Mouse (Mus musculus): ENCODE results near the gene Kcnq5.
"Not testable (repeated sequence)": the region's sequence is repeated elsewhere in the genome, so short reads cannot be mapped to it uniquely, and the experiment has no call there.

The Kcnq5 gene

DNA sequence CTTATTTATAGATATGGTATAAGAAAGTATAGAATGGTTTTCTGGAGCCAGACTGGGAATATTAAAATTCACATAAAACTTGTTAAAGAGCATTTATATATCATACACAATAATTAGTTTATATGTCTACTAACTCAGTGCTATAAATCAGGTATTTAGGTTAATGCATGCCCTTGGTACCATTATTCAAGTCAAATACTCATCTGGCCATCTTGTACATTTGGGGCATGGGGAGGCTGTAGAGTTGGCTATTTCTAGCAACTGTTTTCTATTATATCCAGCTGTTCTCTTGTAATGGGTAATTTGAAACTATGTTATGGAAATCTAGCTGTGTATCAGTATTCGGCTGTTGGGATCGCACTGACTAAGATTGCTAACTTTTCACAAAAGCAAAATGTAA is 339.3 kb downstream of the Kcnq5 start:
- DNase-seq: no peak

DNA sequence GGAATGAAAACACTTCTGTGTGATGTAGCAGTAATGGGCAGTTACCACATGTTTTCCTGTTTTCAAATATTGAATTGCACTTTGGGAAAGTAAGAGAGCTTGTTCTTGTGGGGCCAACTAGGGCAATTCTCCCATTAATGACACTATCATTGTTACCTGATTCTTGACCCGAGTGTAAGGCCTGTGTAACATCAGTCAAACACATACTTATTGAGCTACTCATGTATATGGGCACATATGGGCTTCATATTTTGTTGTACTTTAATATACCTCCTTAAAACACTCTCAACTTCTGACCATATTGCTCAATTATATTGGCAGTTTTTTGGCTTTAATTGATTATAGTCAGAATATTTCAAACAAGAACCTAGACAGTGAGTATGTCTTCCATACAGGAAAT is 339.7 kb downstream of the Kcnq5 start:
- no peak for DNase-seq

DNA sequence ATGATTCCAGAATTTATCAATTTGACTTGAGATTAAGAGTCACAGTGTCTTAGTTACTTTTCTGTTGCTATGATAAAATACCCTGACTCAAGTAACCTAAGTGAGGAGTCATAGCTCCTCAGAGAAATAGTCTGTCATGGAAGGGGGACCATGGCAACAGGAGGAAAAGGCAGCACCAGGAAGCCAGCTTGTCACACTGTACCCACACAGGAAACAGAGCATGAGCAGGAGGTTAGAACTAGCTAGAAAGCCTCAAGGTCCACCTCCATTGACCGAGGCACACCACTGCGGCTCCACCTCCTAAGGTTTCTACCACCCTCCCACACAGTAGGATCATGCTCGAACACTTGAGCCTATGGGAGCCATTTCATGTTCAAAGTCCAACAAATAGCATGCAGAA is 343.0 kb downstream of the Kcnq5 start:
- no peak for DNase-seq

DNA sequence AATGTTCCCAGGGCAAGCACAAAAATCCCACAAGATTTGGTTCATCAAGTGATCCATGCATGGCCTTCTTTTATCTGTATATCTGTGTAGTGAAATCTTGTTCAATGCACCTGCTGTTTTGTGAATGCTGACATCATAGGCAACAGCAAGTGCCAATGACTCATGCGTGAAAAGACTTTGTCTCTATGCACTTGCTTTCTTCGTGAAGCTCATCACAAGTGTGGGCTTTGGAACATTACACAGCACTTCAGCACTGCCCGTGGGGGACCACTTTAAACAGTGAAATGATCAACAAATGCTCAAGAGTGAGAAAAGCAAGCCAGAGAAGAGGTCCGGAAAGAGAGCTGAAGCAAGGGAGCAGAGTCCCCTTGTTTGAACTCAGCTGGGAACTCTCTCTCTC is 345.1 kb downstream of the Kcnq5 start:
- DNase-seq: no peak

DNA sequence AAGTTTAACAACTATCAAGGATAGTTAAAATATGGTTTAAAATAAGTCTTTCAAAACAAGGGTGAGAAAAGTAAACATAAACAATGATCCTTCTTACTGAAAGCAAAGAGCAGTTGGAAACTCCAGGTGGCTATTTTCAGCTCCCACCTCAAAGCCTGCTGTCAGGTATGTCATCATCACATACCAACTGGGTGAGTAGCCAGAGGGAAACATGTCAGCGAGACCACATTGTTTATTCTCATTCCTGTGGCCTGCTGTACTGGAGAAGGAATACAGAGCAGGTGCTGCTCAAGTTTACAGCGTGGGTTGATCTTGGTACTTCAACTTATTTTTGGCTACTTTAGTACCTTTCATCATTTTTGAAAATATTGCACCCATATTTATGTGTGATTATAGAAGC is 347.8 kb downstream of the Kcnq5 start:
- DNase-seq: no peak

DNA sequence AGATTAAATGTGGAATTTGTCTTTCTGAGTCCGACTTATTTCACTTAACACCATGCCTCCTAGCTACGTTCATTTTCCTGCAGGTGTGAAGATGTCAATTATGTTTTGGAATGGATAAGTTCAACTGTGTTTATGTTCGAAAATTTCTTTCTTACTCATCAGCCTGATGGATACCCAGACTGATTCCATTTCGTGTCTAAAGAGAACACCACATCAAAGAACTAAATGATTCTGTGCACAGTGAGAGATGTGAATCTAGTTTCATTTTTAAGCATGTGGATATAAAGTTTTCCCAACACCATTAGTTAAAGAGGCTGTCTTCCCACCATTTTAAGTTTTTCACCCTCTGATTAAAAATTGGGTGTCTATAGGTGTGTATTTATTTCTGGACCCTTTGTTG is 357.7 kb downstream of the Kcnq5 start:
- no peak for DNase-seq

DNA sequence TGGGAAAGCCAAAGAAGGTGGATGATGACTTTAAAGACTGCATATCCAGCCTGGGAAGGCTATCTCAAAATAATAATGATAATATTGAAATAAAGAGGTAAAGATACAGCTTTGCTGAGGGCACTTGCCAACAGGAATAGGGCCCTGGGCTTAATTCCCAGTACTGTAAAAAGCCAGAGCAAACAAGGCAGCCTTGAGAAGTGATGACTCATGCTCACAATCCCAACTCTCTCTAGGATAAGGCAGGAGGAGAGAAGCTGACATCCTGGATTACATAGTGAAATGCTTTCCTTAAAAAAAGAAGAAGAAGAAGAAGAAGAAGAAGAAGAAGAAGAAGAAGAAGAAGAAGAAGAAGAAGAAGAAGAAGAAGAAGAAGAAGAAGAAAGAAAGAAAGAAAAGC is 359.2 kb downstream of the Kcnq5 start:
- DNase-seq: no peak

DNA sequence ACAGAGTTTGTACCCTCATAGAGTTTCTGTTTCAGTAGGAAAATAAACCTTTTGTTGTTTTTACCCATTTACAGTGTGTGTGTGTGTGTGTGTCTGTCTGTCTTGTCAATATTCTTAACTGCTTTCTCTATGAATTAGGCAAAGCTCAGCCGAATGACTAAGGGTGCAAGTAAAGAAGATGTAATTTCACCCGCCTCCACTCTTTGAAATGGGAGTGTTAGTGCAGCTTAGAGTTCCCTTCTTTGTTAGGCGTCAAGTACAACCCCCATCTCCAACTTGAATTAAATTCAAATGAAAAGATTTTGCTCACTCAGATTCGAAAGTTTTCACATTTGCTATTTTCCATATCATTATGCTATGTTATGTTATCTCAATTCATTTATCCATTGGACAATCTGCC is 361.1 kb downstream of the Kcnq5 start:
- DNase-seq: no peak

DNA sequence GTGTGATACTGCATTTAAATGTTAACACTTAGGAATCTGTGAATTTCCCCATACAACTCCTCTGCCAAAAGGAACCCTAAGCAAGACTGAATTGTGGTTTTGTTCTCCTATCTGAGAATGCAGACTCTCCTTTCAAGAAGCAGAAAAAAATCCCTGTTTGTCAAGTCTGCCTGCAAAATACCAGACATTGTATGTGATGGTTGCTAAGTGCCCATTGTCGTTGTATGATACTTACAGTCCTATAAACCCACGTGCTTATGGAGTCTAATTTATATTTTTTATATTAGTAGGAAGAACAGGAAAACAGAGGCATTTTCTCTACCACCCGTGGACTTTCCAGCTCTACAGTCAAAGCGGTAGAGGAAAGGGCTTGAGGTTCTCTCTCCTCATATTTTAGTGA is 367.9 kb downstream of the Kcnq5 start:
- no peak for DNase-seq

DNA sequence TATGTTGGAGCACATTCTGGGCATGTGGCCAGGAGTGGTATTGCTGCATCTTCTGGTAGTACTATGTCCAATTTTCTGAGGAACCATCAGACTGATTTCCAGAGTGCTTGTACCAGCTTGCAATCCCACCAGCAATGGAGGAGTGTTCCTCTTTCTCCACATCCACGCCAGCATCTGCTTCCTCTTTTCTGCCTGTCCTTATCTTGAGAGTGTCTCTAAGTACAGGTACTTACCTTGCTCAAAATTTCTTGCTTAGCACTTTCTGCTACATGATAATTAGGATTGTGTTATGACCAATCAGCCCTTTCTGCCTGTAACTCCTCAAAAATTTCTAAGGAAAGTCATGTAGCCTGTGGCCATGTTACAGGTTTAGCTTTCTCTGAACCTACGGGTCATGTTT is 394.3 kb downstream of the Kcnq5 start:
- not testable (repeated sequence) for DNase-seq

DNA sequence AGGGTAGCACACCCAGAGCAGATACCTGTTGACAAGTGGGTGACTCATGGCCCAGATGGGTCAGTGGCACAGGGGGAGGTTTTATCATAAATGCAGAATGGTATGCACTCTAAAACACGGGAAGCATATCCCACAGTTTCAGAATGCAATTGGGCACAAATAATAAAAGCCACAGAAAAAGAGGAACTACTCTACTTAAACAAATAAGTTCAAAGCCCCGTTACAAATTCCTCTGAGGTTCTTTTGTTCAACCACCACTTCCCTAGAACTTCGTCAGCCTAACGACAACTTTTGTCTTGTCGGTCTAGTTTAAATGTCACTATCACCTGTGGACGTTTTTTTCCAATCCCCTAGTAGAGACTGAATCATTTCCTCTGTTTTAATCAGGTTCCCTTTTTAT is 407.1 kb downstream of the Kcnq5 start:
- DNase-seq: no peak

DNA sequence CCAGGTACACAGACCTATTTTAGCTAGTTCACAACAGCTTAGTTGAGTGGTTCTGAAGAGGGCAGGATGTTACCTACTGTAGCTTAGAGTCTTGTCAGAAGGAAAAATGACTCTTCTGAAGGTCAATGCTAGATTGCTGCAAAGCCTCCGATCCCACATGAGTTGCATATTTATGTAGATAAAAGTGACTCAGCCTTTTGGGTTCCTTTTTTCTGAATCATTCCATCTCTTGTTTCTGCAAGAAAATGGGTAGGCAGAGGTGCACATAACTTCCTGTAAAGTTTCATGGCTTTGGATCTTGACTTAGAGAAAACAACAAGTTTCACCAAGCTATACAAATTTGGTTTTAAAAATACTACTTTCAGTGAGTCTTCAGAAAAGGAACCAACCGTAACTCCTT is 409.0 kb downstream of the Kcnq5 start:
- no peak for DNase-seq

DNA sequence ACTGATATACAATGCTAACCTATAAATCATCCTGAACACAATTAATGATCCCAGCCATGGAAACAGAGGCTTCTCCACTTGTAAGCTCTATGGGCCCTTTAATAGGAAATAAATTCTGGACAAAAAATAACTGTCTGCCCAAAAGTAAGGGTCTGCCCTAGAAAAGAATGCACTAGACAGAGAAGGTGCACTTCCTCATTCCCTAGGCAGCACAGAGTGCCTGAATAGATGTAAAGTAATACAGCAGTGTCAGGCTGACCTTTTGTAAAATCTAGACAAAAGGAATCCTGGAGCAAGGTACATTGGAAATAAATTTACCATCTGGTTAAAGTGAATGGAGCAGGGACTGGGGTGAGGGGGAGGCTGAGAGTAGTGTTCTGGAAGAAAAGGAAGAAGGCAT is 417.8 kb downstream of the Kcnq5 start:
- no peak for DNase-seq

DNA sequence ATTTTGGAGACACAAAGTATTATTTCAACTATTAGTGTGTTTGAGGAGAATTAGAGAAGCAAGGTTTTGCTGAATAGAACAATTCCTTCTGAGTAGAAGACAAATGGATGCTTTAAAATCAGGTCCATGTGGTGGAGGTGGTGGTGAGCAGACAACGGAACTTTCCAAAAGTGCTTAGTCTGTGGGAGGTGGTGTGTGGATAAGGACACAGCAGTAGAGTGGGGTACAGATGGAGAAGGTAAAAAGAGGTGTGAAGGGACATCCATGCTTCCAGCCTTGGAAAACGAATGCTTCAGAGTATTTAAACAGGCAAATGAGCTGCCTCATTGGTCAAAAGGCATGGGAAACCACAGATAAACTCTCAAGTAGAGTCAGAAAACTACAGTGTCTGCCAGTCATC is 422.3 kb downstream of the Kcnq5 start:
- DNase-seq: no peak

DNA sequence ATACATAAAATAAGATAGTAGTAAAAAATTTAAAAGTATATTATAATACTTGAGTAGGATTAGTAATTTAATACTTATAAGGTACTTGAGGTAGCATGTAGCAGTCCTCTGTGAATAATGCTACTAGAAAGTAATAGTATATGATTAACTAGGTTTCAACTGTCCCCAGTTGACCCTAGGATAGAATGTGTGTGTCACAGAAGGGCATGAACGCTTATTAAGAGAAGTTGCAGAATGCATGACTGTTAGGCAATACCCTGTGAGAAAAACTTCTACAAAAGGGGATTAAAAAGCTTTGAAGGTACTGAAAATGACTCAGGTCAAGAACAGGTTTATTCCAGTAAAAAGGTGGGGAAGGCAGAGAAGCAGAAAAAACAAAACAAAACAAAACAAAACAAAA is 430.9 kb downstream of the Kcnq5 start:
- DNase-seq: no peak

DNA sequence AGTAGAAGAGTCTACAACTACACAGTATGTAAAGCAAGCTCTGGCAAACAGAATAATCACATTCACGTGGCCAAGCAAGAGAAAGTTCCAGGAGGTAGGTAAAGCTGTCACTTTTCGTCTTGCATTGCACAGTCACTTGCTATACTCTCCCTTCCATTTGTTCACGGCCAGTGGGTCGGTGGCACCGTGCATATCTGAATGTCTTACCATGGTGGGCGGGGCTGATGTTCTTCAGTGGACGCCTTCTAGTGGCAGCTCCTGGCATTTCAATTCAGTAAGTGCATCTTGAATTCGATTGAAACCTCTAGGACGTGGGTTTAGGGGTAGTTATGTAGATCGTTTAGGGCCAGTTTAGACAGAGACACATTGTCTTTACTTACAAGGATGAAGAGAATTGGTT is 439.7 kb downstream of the Kcnq5 start:
- DNase-seq: no peak

DNA sequence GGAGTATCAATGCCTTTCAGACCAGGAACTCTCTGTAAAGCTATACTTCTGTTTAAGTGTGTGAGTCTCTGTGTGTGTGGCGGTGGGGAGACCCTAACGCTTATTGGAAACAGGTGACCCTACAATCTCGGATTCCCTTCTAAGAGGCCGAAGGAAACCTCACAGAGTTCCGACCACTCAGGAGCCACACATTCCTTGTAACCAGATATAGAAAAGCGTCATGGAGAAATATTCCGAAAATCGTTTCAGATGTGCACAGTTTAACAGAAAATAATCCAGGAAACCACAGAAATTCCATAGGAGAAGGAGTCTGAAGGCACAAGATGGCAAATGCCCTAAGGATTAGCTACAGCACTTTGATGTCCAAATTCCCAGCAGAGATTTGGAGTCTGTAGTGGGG is 440.3 kb downstream of the Kcnq5 start:
- no peak for DNase-seq

DNA sequence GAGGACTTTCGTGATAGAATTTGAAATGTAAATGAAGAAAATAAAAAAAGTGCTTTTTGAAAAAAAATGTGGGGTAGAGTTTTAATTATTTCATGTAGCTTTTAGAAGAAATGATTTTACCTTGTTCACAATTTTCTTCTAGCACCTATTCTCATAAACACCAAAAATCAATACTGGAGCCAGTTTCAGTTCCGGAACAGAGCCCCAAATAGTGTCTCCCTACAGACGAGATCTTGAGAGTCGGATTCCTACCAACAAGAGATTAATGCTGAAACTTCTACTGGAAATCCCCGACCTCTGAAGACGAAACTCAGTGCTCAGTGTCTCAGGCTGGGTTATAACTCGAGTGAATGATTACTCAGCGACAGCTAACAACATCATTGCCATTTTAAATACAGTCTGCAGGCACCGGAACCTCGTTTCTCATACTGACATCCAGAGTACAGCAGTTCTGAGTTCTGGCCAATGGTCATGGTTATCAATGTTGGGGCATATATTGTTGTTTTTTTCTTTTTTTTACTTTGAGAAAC is 441.6 kb downstream of the Kcnq5 start:
- no peak for DNase-seq

DNA sequence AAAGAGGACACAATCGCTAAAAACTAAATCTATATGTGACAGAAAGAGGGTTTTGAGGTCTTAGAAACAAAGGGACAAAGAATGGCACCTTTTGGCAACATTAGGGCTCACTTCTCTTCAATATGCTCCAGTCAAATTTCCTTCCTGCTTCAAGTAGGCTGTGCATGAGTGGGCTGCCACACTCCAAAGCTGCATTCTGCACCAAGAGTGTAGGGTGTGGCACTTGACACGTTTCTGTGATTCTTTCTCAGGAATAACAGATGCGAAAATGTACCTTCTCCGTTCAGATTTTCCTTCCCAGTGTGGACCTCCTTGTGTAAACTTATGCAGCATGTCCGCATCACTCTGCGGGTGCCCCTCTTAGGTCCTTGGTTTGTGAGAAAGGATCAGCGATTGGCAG is 455.1 kb downstream of the Kcnq5 start:
- no peak for DNase-seq

DNA sequence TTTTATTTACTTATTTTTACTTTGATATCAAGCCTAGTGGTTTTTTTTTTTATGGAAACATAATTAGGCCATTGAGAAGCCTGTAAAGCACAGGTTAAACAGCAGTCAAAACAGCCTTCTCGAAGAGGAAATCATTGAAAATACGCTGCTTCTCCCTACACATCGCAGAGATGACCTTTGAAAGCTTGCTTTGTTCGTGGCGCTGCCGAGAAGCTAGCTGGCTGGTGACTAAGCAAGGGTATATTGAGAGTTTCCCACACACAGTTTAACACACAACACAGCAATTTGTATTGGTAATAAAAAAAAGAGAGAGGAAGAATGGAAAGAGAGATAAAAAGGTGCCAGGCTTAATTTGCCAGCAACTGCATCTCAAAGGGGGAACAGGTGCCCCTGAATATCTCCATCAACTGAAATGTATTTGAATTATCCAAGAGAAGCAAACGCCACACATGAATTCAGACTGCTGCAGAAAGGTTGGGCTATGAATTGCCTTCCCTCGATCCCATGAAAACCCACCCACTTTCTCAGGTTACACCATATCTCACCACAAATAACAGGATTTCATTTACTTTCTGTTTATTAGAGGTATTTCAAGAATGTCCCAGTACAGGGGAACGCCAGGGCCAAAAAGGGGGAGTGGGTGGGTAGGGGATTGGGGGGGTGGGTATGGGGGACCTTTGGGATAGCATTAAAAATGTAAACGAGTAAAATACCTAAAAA is 461.8 kb downstream of the Kcnq5 start:
- DNase-seq: no peak

DNA sequence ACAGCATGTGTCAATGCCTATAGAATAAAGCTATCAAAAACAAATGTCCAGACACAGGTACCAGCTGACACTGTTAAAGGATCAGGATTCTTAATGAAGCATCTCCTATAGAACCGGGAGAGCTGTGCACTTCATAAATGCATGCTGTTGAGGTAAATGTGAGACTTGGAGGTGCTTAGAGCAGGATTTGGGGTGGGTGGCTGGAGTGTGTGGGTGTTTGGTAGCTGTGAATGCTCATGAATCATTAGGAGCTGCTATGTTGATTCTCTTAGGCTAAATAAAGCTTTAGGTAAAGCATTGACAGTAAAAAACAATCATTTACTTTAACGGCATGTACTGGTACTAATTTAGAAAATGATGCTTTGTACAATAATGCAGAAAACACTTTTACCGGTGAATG is 465.4 kb downstream of the Kcnq5 start:
- no peak for DNase-seq

DNA sequence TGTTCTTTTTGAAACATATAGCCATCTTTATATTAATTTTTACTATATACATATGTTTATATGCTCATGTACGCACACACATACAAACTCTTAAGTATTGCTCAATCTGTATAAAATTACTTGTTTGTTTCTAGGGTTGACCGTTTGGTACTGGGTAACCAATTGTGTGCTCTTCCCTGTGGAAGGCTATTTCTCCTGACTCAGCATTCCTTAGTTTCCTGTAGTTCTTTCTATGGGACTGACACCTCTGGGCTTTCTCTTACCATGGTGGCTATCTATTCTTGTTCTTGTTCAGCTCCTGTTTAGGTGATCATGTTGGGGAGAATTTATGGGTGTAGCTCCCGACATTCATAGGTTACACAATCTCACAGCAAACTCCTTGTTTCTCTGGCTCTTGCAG is 473.1 kb downstream of the Kcnq5 start:
- DNase-seq: no peak

DNA sequence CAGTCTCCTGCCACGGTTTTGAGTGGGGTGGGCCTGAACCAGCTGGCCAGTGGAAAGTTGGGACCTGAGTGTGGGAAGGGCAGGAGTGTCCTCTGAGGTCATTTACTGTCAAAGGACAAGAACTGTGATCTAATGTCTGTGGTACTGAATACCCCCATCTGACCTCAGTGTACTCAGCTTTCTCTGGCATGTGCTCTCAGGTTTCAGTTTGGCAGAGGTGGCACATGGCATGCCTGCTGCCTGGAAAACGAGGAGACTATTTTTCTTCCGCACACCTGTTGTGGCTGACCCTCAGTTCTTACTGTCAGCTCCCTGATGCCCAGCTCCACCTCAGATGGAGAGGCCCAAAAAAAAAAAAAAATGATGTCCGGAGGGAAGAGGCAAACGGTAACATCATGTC is 475.5 kb downstream of the Kcnq5 start:
- no peak for DNase-seq

DNA sequence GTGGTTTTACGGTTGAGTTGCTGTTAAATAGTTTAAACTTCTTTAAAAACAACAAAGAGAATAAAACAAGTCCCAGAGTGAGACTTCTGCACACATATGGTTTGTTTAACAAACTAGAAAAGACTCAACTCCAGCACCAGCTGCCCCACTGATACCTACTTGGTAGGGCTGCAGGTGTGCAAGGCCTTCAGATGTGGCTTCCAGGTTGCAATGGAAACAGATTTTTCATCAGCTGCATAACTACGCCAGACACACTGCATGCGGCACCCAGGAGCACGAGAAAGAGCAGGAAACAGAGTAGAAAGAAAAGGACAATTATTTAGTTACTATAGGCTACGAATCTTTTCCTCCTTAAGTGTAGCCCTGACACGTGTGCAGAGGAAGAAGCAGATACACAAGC is 492.4 kb downstream of the Kcnq5 start:
- no peak for DNase-seq

DNA sequence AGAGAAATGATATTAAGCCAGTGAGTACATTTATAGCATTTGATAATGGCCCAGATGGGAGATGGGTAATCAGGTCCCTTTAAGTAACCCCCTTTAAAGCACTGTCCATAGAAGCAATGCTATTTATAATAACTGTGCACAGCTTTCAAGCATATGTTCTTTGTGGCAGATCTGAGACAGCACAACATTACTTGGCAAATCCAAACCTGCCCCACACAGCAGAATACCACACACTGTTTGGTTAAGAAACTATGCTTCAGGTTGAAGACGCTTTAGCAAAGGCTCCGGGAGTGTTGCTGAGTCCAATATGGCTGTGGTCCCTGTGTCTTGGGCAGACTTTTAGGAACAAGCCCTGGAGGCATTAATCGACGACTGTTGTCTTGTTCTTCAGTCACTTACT is 495.3 kb downstream of the Kcnq5 start:
- DNase-seq: no peak
